26 mouse cellular contexts compared by ENCODE assay signal in genomic region chr9:71540739-71541138, GRCm38 (mm10).
"Had no signal": no experiment of that assay in that cellular context is flagged by ENCODE, and none has a peak within 500 bp of the region (broad histone marks: within the 10 kb centered on the region; RNA-seq: fewer than 3 reads in every experiment).

No protein-coding gene starts in this region.

- H3K4me1 ChIP-seq: liver, embryonic 12.5 days had no signal

- H3K27ac ChIP-seq: gastrocnemius, adult 2 months; heart, adult 2 months; heart, embryonic 13.5 days; heart, embryonic 15.5 days; hindbrain, embryonic 13.5 days; hindbrain, embryonic 15.5 days; hindbrain, postnatal 0 days; kidney, embryonic 15.5 days; kidney, postnatal 0 days; limb, embryonic 13.5 days; limb, embryonic 15.5 days; liver, embryonic 12.5 days had no signal

- DNase-seq: gastrocnemius, adult 2 months; gastrocnemius, postnatal 10 days; gastrocnemius, postnatal 25 days; heart, adult 2 months; heart, postnatal 14 days; heart, postnatal 36 days; kidney, adult 11 months; kidney, adult 2 months; kidney, adult 9 months; kidney, postnatal 14 days; kidney, postnatal 36 days; layer of hippocampus, adult 9-11 months; layer of hippocampus, postnatal 36 days; left cerebral cortex, postnatal 4 days had no signal

- ATAC-seq: hindbrain, postnatal 0 days; intestine, embryonic 16.5 days; liver, embryonic 12.5 days had no signal

- H3K27me3 ChIP-seq: heart, embryonic 13.5 days; heart, embryonic 15.5 days; kidney, embryonic 15.5 days; liver, embryonic 12.5 days had no signal

- H3K4me2 ChIP-seq: heart, embryonic 11.5 days; heart, embryonic 13.5 days; heart, embryonic 15.5 days; hindbrain, embryonic 13.5 days; hindbrain, embryonic 15.5 days; kidney, embryonic 15.5 days; limb, embryonic 13.5 days; limb, embryonic 15.5 days; liver, embryonic 12.5 days had no signal

- H3K4me3 ChIP-seq: gastrocnemius, adult 2 months; heart, adult 2 months; heart, embryonic 13.5 days; heart, embryonic 15.5 days; hindbrain, embryonic 13.5 days; hindbrain, embryonic 15.5 days; kidney, embryonic 15.5 days; limb, embryonic 13.5 days; limb, embryonic 15.5 days; liver, embryonic 12.5 days had no signal

- H3K9me3 ChIP-seq: heart, embryonic 13.5 days; heart, embryonic 15.5 days; hindbrain, embryonic 13.5 days; hindbrain, embryonic 15.5 days; kidney, embryonic 15.5 days; limb, embryonic 13.5 days; limb, embryonic 15.5 days; liver, embryonic 12.5 days had no signal

- H3K9ac ChIP-seq: heart, embryonic 13.5 days; heart, embryonic 15.5 days; hindbrain, embryonic 13.5 days; hindbrain, embryonic 15.5 days; kidney, embryonic 15.5 days; limb, embryonic 13.5 days; limb, embryonic 15.5 days; liver, embryonic 12.5 days had no signal

- H3K36me3 ChIP-seq: hindbrain, embryonic 13.5 days; hindbrain, embryonic 15.5 days; kidney, embryonic 15.5 days; limb, embryonic 13.5 days; limb, embryonic 15.5 days; liver, embryonic 12.5 days had no signal
